Mouse (Mus musculus): ENCODE results near the gene Rmi2. TPM values are rescaled to one million over a fixed set of nuclear protein-coding genes. Genes with fewer than 3 reads are reported as not detected.

Rmi2 gene
- total RNA-seq, 2 experiments from 2014 or later: 0.27 to 0.33 TPM

GRCm38 (mm10) chr16:10866841-10867240 is 32.0 kb downstream of the Rmi2 start:
- peak; percentile 70 to 78 for DNase-seq

GRCm38 (mm10) chr16:10867501-10867900 is 32.6 kb downstream of the Rmi2 start:
- no peak for DNase-seq

GRCm38 (mm10) chr16:10867904-10868440 is 33.1 kb downstream of the Rmi2 start:
- DNase-seq: peak in 1 of 2 experiments; percentile 86

- DNase-seq: no peak
Observed at GRCm38 (mm10) chr16:10870969-10871368, 36.1 kb downstream of the Rmi2 start.

GRCm38 (mm10) chr16:10872825-10873360 is 38.0 kb downstream of the Rmi2 start:
- DNase-seq: no peak

- DNase-seq: peak; percentile 75 to 94
Observed at GRCm38 (mm10) chr16:10873654-10874053, 38.8 kb downstream of the Rmi2 start.

GRCm38 (mm10) chr16:10878227-10878626 is 43.4 kb downstream of the Rmi2 start:
- no peak for DNase-seq

- DNase-seq: peak; percentile 51 to 73
Observed at GRCm38 (mm10) chr16:10879467-10879866, 44.6 kb downstream of the Rmi2 start.

GRCm38 (mm10) chr16:10881231-10881962 is 46.5 kb downstream of the Rmi2 start:
- no peak for DNase-seq

- DNase-seq: no peak
Observed at GRCm38 (mm10) chr16:10887436-10887835, 52.6 kb downstream of the Rmi2 start.

GRCm38 (mm10) chr16:10890363-10890762 is 55.5 kb downstream of the Rmi2 start:
- no peak for DNase-seq

GRCm38 (mm10) chr16:10893161-10893560 is 58.3 kb downstream of the Rmi2 start:
- DNase-seq: no peak

GRCm38 (mm10) chr16:10895906-10896305 is 61.0 kb downstream of the Rmi2 start:
- no peak for DNase-seq

- no peak for DNase-seq
Observed at GRCm38 (mm10) chr16:10897372-10897771, 62.5 kb downstream of the Rmi2 start.

GRCm38 (mm10) chr16:10900736-10901135 is 65.9 kb downstream of the Rmi2 start:
- no peak for DNase-seq

GRCm38 (mm10) chr16:10901956-10902355 is 67.1 kb downstream of the Rmi2 start:
- DNase-seq: no peak

- no peak for DNase-seq
Observed at GRCm38 (mm10) chr16:10902849-10903248, 68.0 kb downstream of the Rmi2 start.

GRCm38 (mm10) chr16:10905661-10906113 is 70.8 kb downstream of the Rmi2 start:
- no peak for DNase-seq

GRCm38 (mm10) chr16:10910541-10910940 is 75.7 kb downstream of the Rmi2 start:
- no peak for DNase-seq

- no peak for DNase-seq
Observed at GRCm38 (mm10) chr16:10911061-10911460, 76.2 kb downstream of the Rmi2 start.

- DNase-seq: no peak
Observed at GRCm38 (mm10) chr16:10915066-10915465, 80.2 kb downstream of the Rmi2 start.

- DNase-seq: no peak
Observed at GRCm38 (mm10) chr16:10916271-10916670, 81.4 kb downstream of the Rmi2 start.

- peak in 1 of 2 experiments; percentile 7 for DNase-seq
Observed at GRCm38 (mm10) chr16:10919856-10920255, 85.0 kb downstream of the Rmi2 start.

- DNase-seq: no peak
Observed at GRCm38 (mm10) chr16:10923561-10923960, 88.7 kb downstream of the Rmi2 start.
